Mouse (Mus musculus) G1E (cell line): ENCODE measurements around the gene Sec24a.

ENCODE experiments used
- CTCF ChIP-seq: IDR thresholded peaks from 2 replicates; pipeline ENCODE4 v1.5.1; 2012; ENCODE audit warnings: low read depth, low read length, inconsistent platforms, mixed read lengths
- GATA1 ChIP-seq: IDR thresholded peaks from 2 replicates; pipeline ENCODE4 v1.6.1; 2012; ENCODE audit warnings: borderline replicate concordance, low read length, inconsistent platforms, mixed read lengths
- POLR2AphosphoS5 ChIP-seq: IDR thresholded peaks from 2 replicates; pipeline ENCODE4 v1.6.1; 2012; ENCODE audit warnings: low read depth, low read length, inconsistent platforms; ENCODE audit not compliant: insufficient replicate concordance
- TAL1 ChIP-seq: conservative IDR thresholded peaks from 2 replicates; pipeline ENCODE4 v1.6.1; 2012; ENCODE audit warnings: low read depth, low read length, inconsistent platforms, mixed read lengths

GRCm38 (mm10) chr11:51721066-51721465 lies 42.4 kb downstream of the Sec24a start:
- no peak for TF ChIP-seq CTCF
- no peak for TF ChIP-seq TAL1
- no peak for TF ChIP-seq POLR2AphosphoS5
- no peak for TF ChIP-seq GATA1
